Mouse (Mus musculus): Measurements from ENCODE around the gene Gm21983. TPM values are rescaled to one million over a fixed set of nuclear protein-coding genes. Genes with fewer than 3 reads are reported as not detected.

The Gm21983 gene
- polyA plus RNA-seq, 2 experiments = 0.62 to 5.2 TPM

DNA sequence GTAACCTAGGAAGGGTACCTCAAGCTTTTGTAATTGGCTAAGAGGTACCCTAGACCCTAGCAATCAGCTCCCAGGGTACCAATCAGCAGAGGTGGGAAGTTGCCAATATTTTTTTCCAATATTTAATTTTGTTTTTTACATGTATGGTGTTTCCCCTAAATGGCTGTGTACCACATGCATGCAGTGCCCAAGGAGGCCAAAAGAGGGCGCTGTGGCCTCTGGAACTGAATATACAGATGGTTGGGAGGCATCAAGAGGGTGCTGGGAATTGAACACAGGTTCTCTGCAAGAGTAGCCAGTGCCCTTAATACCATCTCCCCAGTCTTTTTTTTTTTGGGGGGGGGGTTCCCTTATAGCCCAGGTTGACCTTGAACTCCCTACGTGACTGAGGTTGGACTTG, 49.5 kb downstream of the Gm21983 start:
- DNase-seq (ENCODE audit: low spot score) (no peak), ATAC-seq (ENCODE audit: low FRiP score, low read depth) (no peak)
- Histone ChIP-seq H3K4me1 (ENCODE audit: control insufficient read depth, insufficient read depth, low read length) (no peaks in the 10 kb centered on the region), H3K4me3 (replicated peaks; ENCODE audit: low read length) (no peak overlapping the region), H3K9me3 (ENCODE audit: control insufficient read depth, low read length) (no peaks in the 10 kb centered on the region), H3K27me3 (ENCODE audit: control insufficient read depth, insufficient read depth, low read length) (no peaks in the 10 kb centered on the region), H3K9ac (ENCODE audit: low read depth, low read length, severe bottlenecking) (no peak overlapping the region), H3K4me2 (replicated peaks; ENCODE audit: low read depth, low read length, severe bottlenecking) (no peak overlapping the region), H3K27ac (replicated peaks; ENCODE audit: low read depth, low read length) (no peak overlapping the region), H3K36me3 (ENCODE audit: control insufficient read depth, insufficient read depth, low read length) (no peaks in the 10 kb centered on the region)
- WGBS = 70% methylated on average over 2 of the region's 2 CpGs
- no peak for TF ChIP-seq POLR2A (IDR thresholded peaks at IDR 0.05; ENCODE audit: borderline replicate concordance, extremely low read depth, insufficient read depth, insufficient read length)

DNA sequence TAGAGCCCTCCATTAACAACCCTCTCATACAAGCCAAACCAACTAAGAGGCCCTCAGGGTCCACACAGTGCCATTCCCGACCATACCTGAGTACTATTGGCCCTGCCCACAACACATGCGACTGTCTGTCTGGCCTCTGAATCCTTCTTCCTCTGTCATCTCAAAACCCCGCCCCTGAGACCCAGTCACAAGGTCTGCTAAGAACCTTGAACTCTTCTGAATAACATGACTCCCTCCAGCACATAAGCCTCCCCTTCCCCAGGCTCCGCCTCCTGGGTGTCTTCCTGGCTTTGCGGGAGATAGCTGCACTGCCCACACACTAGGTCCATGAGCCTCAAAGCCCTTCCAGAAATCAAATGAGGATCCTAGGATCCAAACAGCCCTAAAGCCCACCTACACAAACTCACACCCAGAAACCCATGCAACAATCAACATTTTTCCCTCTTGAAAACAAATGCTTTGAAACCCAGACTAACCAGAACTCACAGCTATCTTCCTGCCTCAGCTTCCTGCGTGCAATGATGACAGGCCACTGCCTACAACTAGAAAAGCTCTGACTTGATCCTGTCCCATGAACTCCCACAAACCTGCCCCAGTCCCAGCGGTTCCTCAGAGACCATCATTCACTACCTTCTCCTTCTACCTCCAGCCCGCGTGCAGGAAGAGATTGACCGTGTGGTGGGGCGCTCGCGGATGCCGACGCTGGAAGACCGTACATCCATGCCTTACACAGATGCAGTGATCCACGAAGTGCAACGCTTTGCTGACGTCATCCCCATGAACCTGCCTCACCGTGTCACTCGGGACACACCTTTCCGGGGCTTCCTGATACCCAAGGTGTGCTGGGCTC, 50.1 kb downstream of the Gm21983 start:
- DNase-seq (ENCODE audit: low spot score) (no peak), ATAC-seq (ENCODE audit: low FRiP score, low read depth) (no peak)
- H3K27ac ChIP-seq (replicated peaks; ENCODE audit: low read depth, low read length) = no peak overlapping the region
- no peaks in the 10 kb centered on the region for H3K9me3 ChIP-seq (ENCODE audit: control insufficient read depth, low read length)
- 85% methylated on average over 22 of the region's 22 CpGs for WGBS
- TF ChIP-seq POLR2A (IDR thresholded peaks at IDR 0.05; ENCODE audit: borderline replicate concordance, extremely low read depth, insufficient read depth, insufficient read length) = no peak
- no peak overlapping the region for H3K4me3 ChIP-seq (replicated peaks; ENCODE audit: low read length)
- no peak overlapping the region for H3K4me2 ChIP-seq (replicated peaks; ENCODE audit: low read depth, low read length, severe bottlenecking)
- no peak overlapping the region for H3K9ac ChIP-seq (ENCODE audit: low read depth, low read length, severe bottlenecking)
- no peaks in the 10 kb centered on the region for H3K4me1 ChIP-seq (ENCODE audit: control insufficient read depth, insufficient read depth, low read length)
- H3K27me3 ChIP-seq (ENCODE audit: control insufficient read depth, insufficient read depth, low read length) = no peaks in the 10 kb centered on the region
- no peaks in the 10 kb centered on the region for H3K36me3 ChIP-seq (ENCODE audit: control insufficient read depth, insufficient read depth, low read length)

DNA sequence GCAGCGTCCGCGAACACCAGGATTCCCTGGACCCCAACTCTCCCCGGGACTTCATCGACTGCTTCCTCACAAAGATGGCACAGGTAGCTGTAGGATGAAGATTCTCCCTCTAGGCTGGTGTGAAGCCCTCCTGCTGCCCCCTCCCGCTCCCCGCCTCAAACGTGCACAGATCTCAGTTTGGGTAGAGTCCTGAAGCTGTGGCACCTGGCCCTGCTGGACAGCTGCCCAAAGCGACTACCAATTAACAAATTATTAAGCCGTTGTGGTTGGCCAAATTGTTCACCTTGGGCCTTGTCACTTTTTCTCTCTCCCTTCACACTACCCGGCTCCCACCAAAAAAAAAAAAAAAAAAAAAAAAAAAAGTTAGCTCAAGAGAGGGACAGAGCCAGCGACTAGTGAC, 51.1 kb downstream of the Gm21983 start:
- TF ChIP-seq POLR2A (IDR thresholded peaks at IDR 0.05; ENCODE audit: borderline replicate concordance, extremely low read depth, insufficient read depth, insufficient read length) = no peak
- 79% methylated on average over 12 of the region's 12 CpGs for WGBS
- no peak for DNase-seq (ENCODE audit: low spot score)
- H3K36me3 ChIP-seq (ENCODE audit: control insufficient read depth, insufficient read depth, low read length) = no peaks in the 10 kb centered on the region
- no peak overlapping the region for H3K4me2 ChIP-seq (replicated peaks; ENCODE audit: low read depth, low read length, severe bottlenecking)
- no peak overlapping the region for H3K9ac ChIP-seq (ENCODE audit: low read depth, low read length, severe bottlenecking)
- ATAC-seq (ENCODE audit: low FRiP score, low read depth) = no peak
- H3K27ac ChIP-seq (replicated peaks; ENCODE audit: low read depth, low read length) = no peak overlapping the region
- H3K4me1 ChIP-seq (ENCODE audit: control insufficient read depth, insufficient read depth, low read length) = no peaks in the 10 kb centered on the region
- H3K9me3 ChIP-seq (ENCODE audit: control insufficient read depth, low read length) = no peaks in the 10 kb centered on the region
- H3K4me3 ChIP-seq (replicated peaks; ENCODE audit: low read length) = no peak overlapping the region
- no peaks in the 10 kb centered on the region for H3K27me3 ChIP-seq (ENCODE audit: control insufficient read depth, insufficient read depth, low read length)

- ATAC-seq (ENCODE audit: low FRiP score, low read depth) (no peak), DNase-seq (ENCODE audit: low spot score) (no peak)
- H3K36me3 ChIP-seq (ENCODE audit: control insufficient read depth, insufficient read depth, low read length) = no peaks in the 10 kb centered on the region
- H3K4me3 ChIP-seq (replicated peaks; ENCODE audit: low read length) = no peak overlapping the region
- no peaks in the 10 kb centered on the region for H3K9me3 ChIP-seq (ENCODE audit: control insufficient read depth, low read length)
- H3K9ac ChIP-seq (ENCODE audit: low read depth, low read length, severe bottlenecking) = no peak overlapping the region
- no peaks in the 10 kb centered on the region for H3K27me3 ChIP-seq (ENCODE audit: control insufficient read depth, insufficient read depth, low read length)
- no peak overlapping the region for H3K4me2 ChIP-seq (replicated peaks; ENCODE audit: low read depth, low read length, severe bottlenecking)
- H3K4me1 ChIP-seq (ENCODE audit: control insufficient read depth, insufficient read depth, low read length) = no peaks in the 10 kb centered on the region
- no peak for TF ChIP-seq POLR2A (IDR thresholded peaks at IDR 0.05; ENCODE audit: borderline replicate concordance, extremely low read depth, insufficient read depth, insufficient read length)
- H3K27ac ChIP-seq (replicated peaks; ENCODE audit: low read depth, low read length) = no peak overlapping the region
- 87% methylated on average over 13 of the region's 13 CpGs for WGBS
These were observed 51.9 kb downstream of the Gm21983 start for GRCm38 (mm10) chr7:27128946-27129345.

- H3K4me2 ChIP-seq (replicated peaks; ENCODE audit: low read depth, low read length, severe bottlenecking) = no peak overlapping the region
- H3K9ac ChIP-seq (ENCODE audit: low read depth, low read length, severe bottlenecking) = no peak overlapping the region
- ATAC-seq (ENCODE audit: low FRiP score, low read depth) = no peak; the same call in 1 of the 2 replicates
- H3K4me3 ChIP-seq (replicated peaks; ENCODE audit: low read length) = no peak overlapping the region
- H3K27me3 ChIP-seq (ENCODE audit: control insufficient read depth, insufficient read depth, low read length) = no peaks in the 10 kb centered on the region
- no peaks in the 10 kb centered on the region for H3K4me1 ChIP-seq (ENCODE audit: control insufficient read depth, insufficient read depth, low read length)
- no peak overlapping the region for H3K27ac ChIP-seq (replicated peaks; ENCODE audit: low read depth, low read length)
- no peak for TF ChIP-seq POLR2A (IDR thresholded peaks at IDR 0.05; ENCODE audit: borderline replicate concordance, extremely low read depth, insufficient read depth, insufficient read length)
- peak; percentile 42 for DNase-seq (ENCODE audit: low spot score)
- H3K9me3 ChIP-seq (ENCODE audit: control insufficient read depth, low read length) = no peaks in the 10 kb centered on the region
- WGBS = 44% methylated on average over 3 of the region's 3 CpGs
- no peaks in the 10 kb centered on the region for H3K36me3 ChIP-seq (ENCODE audit: control insufficient read depth, insufficient read depth, low read length)
These were observed 52.7 kb downstream of the Gm21983 start for GRCm38 (mm10) chr7:27128162-27128561.

Data from limb, embryonic 14.5 days (tissue).